Mouse (Mus musculus): ENCODE results near the gene Plppr1. TPM values are rescaled to one million over a fixed set of nuclear protein-coding genes. Genes with fewer than 3 reads are reported as not detected.
"Not testable (repeated sequence)": the region's sequence is repeated elsewhere in the genome, so short reads cannot be mapped to it uniquely, and the experiment has no call there.

The Plppr1 gene
- total RNA-seq, 2 experiments from 2014 or later: not detected

GRCm38 (mm10) chr4:49223501-49223900 is 164.4 kb downstream of the Plppr1 start:
- intact Hi-C loops (cut with DNase I): no loop called here

GRCm38 (mm10) chr4:49225021-49225420 is 165.9 kb downstream of the Plppr1 start:
- intact Hi-C loops (cut with DNase I): no loop called here
- no peak for DNase-seq

More at GRCm38 (mm10) chr4:49223501-49223900, 164.4 kb downstream of the Plppr1 start:
- no peak for DNase-seq

GRCm38 (mm10) chr4:49232206-49233031 is 173.3 kb downstream of the Plppr1 start:
- DNase-seq: no peak
- intact Hi-C loops (cut with DNase I): no loop called here

GRCm38 (mm10) chr4:49233032-49233406 is 173.9 kb downstream of the Plppr1 start:
- no peak for DNase-seq
- intact Hi-C loops (cut with DNase I): no loop called here

GRCm38 (mm10) chr4:49238111-49238510 is 179.0 kb downstream of the Plppr1 start:
- no peak for DNase-seq
- intact Hi-C loops (cut with DNase I): no loop called here

GRCm38 (mm10) chr4:49239451-49239850 is 180.4 kb downstream of the Plppr1 start:
- intact Hi-C loops (cut with DNase I): no loop called here
- no peak for DNase-seq

- intact Hi-C loops (cut with DNase I): no loop called here
- DNase-seq: no peak
Measured at GRCm38 (mm10) chr4:49244791-49245190, 185.7 kb downstream of the Plppr1 start.

GRCm38 (mm10) chr4:49245274-49245673 is 186.2 kb downstream of the Plppr1 start:
- no peak for DNase-seq
- intact Hi-C loops (cut with DNase I): no loop called here

GRCm38 (mm10) chr4:49251262-49251661 is 192.2 kb downstream of the Plppr1 start:
- intact Hi-C loops (cut with DNase I): no loop called here
- DNase-seq: no peak

- intact Hi-C loops (cut with DNase I): no loop called here
- DNase-seq: no peak
Measured at GRCm38 (mm10) chr4:49252169-49252568, 193.1 kb downstream of the Plppr1 start.

GRCm38 (mm10) chr4:49278515-49278914 is 219.4 kb downstream of the Plppr1 start:
- no peak for DNase-seq
- intact Hi-C loops (cut with DNase I): no loop called here

GRCm38 (mm10) chr4:49284692-49285291 is 225.7 kb downstream of the Plppr1 start:
- no peak for DNase-seq
- intact Hi-C loops (cut with DNase I): no loop called here

GRCm38 (mm10) chr4:49285340-49286196 is 226.5 kb downstream of the Plppr1 start:
- no peak for DNase-seq
- intact Hi-C loops (cut with DNase I): no loop called here

- intact Hi-C loops (cut with DNase I): no loop called here
- DNase-seq: no peak
Measured at GRCm38 (mm10) chr4:49286197-49286492, 227.1 kb downstream of the Plppr1 start.

- intact Hi-C loops (cut with DNase I): no loop called here
- DNase-seq: no peak
Measured at GRCm38 (mm10) chr4:49296434-49296833, 237.4 kb downstream of the Plppr1 start.

- intact Hi-C loops (cut with DNase I): no loop called here
- no peak for DNase-seq
Measured at GRCm38 (mm10) chr4:49299576-49299975, 240.5 kb downstream of the Plppr1 start.

- no peak for DNase-seq
- intact Hi-C loops (cut with DNase I): loop anchor here (5.0 to 10.0 kb wide), 2 partner anchors 73 to 545 kb away; no protein-coding TSS in a partner anchor
Measured at GRCm38 (mm10) chr4:49321903-49322635, 263.0 kb downstream of the Plppr1 start.

- DNase-seq; intact Hi-C loops (cut with DNase I): not testable (repeated sequence)
Measured at GRCm38 (mm10) chr4:49337949-49338348, 278.9 kb downstream of the Plppr1 start.

- intact Hi-C loops (cut with DNase I); DNase-seq: not testable (repeated sequence)
Measured at GRCm38 (mm10) chr4:49340091-49340490, 281.0 kb downstream of the Plppr1 start.

GRCm38 (mm10) chr4:49348001-49348400 is 288.9 kb downstream of the Plppr1 start:
- DNase-seq; intact Hi-C loops (cut with DNase I): not testable (repeated sequence)
